Mouse (Mus musculus): ENCODE results near the gene Lif.

GRCm38 (mm10) chr11:4226569-4227325 is 30.6 kb upstream of the Lif start:
- no peak for TF ChIP-seq CTCF (IDR thresholded peaks at IDR 0.05; ENCODE audit: insufficient read depth, low read length)
- no peak for TF ChIP-seq POLR2A (IDR thresholded peaks at IDR 0.05; ENCODE audit: borderline replicate concordance, extremely low read depth, low read depth, low read length)
